Mouse (Mus musculus) midbrain, embryonic 13.5 days (tissue): ENCODE measurements around the gene Helz. TPM values are rescaled to one million over a fixed set of nuclear protein-coding genes. Genes with fewer than 3 reads are reported as not detected.
"Not testable (repeated sequence)": the region's sequence is repeated elsewhere in the genome, so short reads cannot be mapped to it uniquely, and the experiment has no call there.

ENCODE experiments used
- ATAC-seq: fragments of 200-750 bp; cut with Nextera tagmentation; 2 replicates; pipeline ENCODE4 v1.8.0; 2017; ENCODE audit warnings: mild to moderate bottlenecking, moderate TSS enrichment, moderate library complexity
- H3K27ac ChIP-seq: fragments of 300-500 bp; sonication (generic); 2 replicates; pipeline ENCODE4 v1.5.1; 2015; ENCODE audit warnings: inconsistent platforms, mild to moderate bottlenecking, moderate library complexity
- H3K27me3 ChIP-seq: fragments of 300-500 bp; sonication (generic); 2 replicates; pipeline ENCODE4 v1.6.1; 2015; ENCODE audit warnings: mild to moderate bottlenecking, inconsistent platforms
- H3K36me3 ChIP-seq: fragments of 300-500 bp; sonication (generic); 2 replicates; pipeline ENCODE4 v1.6.1; 2015; ENCODE audit warnings: mild to moderate bottlenecking, inconsistent platforms
- H3K4me1 ChIP-seq: fragments of 300-500 bp; sonication (generic); replicated peaks from 2 replicates; pipeline ENCODE4 v1.6.1; 2015; ENCODE audit warnings: inconsistent platforms
- H3K4me2 ChIP-seq: fragments of 300-500 bp; sonication (generic); replicated peaks from 2 replicates; pipeline ENCODE4 v1.6.1; 2015; ENCODE audit warnings: moderate library complexity, mild to moderate bottlenecking, inconsistent platforms
- H3K4me3 ChIP-seq: fragments of 300-500 bp; sonication (generic); replicated peaks from 2 replicates; pipeline ENCODE4 v1.5.1; 2015; ENCODE audit warnings: mild to moderate bottlenecking, inconsistent platforms
- H3K9ac ChIP-seq: fragments of 300-500 bp; sonication (generic); replicated peaks from 2 replicates; pipeline ENCODE4 v1.6.1; 2015; ENCODE audit warnings: mild to moderate bottlenecking, inconsistent platforms
- H3K9me3 ChIP-seq: fragments of 300-500 bp; sonication (generic); 2 replicates; pipeline ENCODE4 v1.6.1; 2016; ENCODE audit warnings: mild to moderate bottlenecking, inconsistent platforms
- WGBS: fragments of 180-500 bp; shearing (Covaris S2); methylation state at CpG from one replicate; pipeline ENCODE4 v1.1.7; 2015; 5-methylcytosine and 5-hydroxymethylcytosine counted together
- polyA plus RNA-seq: library from polyadenylated mRNA; unstranded; fragments of >200 nt; fragmentation: Nextera tagmentation; extraction: Ambion mirVana; gene quantifications from 2 replicates; pipeline ENCODE4 v1.2.1, GENCODE M21; 2015

Helz gene
- polyA plus RNA-seq, 1 experiment from 2014 or later: 18.4 TPM

DNA sequence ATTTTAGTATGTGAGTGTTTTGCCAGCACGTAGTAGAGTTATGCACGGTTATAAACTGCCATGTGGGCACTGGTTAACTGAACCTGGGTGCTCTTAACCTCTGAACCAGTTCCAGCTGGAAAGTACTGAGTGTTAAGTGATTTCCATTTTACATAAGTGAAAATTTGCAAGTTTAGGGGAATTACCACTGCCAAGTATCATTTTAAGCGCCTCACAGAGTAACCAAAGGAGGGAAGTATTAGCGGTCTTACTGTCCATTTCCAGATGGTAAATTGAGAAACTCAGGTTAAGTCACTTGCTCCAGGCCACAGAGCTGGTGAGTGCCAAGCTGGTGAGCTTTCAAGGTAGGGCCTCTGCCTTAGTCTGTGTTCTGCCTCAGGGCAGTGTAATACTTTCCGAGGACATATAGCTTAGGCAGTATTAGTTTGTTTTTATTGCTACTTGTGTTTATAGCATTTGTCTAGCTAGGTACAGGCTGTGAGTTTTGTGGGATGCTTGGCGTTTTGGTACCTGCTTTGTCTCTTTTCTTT, 20.8 kb downstream of the Helz start:
- H3K9me3 ChIP-seq: no peaks in the 10 kb centered on the region
- WGBS: 96% methylated on average over 6 of the region's 6 CpGs

DNA sequence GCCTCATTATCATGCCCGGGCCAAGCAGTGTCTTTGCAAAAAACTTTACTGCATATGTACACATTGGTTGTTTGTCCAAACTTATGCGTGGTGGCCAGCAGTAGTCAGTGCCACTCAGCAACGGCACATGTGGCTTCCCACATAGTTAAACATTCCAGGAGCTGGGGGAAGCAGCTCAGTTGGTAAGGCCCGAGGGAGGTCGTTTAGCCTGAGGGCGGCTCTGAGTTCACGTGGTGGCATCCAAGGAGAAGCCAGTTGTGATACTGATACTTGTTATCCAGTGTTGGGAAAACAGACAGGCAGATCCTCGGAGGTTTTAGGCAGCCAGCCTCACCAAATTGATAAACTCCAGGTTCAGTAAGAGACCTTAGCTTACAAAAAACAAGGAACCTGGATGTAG, 23.2 kb downstream of the Helz start:
- H3K4me3 ChIP-seq, H3K4me1 ChIP-seq, H3K27ac ChIP-seq, H3K9me3 ChIP-seq, H3K4me2 ChIP-seq, ATAC-seq, H3K9ac ChIP-seq, H3K27me3 ChIP-seq: not testable (repeated sequence)
- H3K36me3 ChIP-seq: peaks cover 32% of the 10 kb centered on the region
- 77% methylated on average over 8 of the region's 8 CpGs for WGBS

More for the DNA sequence above, 20.8 kb downstream of the Helz start:
- H3K36me3 ChIP-seq: peaks cover 19% of the 10 kb centered on the region
- no peaks in the 10 kb centered on the region for H3K4me1 ChIP-seq
- no peaks in the 10 kb centered on the region for H3K27me3 ChIP-seq
- no peak overlapping the region for H3K9ac ChIP-seq
- no peak overlapping the region for H3K4me3 ChIP-seq
- H3K4me2 ChIP-seq: no peak overlapping the region
- H3K27ac ChIP-seq: no peak overlapping the region
- ATAC-seq: no peak

DNA sequence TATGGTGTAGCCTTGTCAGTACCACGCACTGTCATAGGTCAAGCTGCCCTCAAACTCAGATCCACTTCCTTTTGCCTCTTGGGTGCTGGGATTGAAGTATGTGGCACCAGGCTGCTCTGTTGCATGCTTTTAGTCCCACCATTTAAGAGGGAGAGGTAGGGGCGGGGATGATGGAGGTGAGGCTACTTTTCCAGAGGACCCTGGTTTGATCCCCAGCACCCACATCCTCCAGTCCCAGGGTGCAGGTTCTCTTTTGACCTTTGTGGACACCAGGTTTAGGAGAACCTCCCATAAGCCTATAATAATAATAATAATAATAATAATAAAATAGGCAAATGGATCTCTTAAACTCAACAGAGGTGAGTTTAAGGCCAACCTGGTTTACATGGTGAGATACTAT, 23.6 kb downstream of the Helz start:
- Histone ChIP-seq H3K4me3 (no peak overlapping the region), H3K27me3 (no peaks in the 10 kb centered on the region), H3K9me3 (no peaks in the 10 kb centered on the region), H3K9ac (no peak overlapping the region), H3K27ac (no peak overlapping the region), H3K36me3 (peaks cover 34% of the 10 kb centered on the region), H3K4me1 (0 out of 2 replicates have a peak, but pooled peaks cover 4% of the 10 kb centered on the region), H3K4me2 (no peak overlapping the region)
- no peak for ATAC-seq
- WGBS: 100% methylated on average over 2 of the region's 2 CpGs

DNA sequence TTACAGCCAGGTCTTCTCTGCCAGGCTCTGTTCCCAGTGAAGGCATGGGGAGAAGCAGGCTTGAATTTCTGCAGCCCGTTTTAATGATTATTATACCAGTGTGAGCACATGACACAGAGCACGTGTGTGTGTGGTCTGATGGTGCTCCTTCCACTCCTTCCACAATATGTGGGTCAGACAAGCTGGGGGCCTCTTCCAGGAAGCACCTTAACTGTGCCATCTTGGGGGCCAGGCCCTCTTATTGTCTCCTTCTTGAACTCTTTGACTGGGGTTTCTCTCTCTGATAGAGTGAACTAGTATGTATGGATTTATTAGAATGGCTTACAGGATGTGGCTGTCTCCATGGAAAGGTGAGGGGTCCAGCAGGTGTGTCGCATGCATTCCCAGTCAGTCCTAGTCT, 24.8 kb downstream of the Helz start:
- WGBS: 94% methylated on average over 3 of the region's 3 CpGs
- ATAC-seq: no peak
- H3K9ac ChIP-seq: no peak overlapping the region
- no peaks in the 10 kb centered on the region for H3K27me3 ChIP-seq
- 0 out of 2 replicates have a peak, but pooled peaks cover 4% of the 10 kb centered on the region for H3K4me1 ChIP-seq
- H3K27ac ChIP-seq: no peak overlapping the region
- no peaks in the 10 kb centered on the region for H3K9me3 ChIP-seq
- H3K4me3 ChIP-seq: no peak overlapping the region
- peaks cover 34% of the 10 kb centered on the region for H3K36me3 ChIP-seq
- no peak overlapping the region for H3K4me2 ChIP-seq

DNA sequence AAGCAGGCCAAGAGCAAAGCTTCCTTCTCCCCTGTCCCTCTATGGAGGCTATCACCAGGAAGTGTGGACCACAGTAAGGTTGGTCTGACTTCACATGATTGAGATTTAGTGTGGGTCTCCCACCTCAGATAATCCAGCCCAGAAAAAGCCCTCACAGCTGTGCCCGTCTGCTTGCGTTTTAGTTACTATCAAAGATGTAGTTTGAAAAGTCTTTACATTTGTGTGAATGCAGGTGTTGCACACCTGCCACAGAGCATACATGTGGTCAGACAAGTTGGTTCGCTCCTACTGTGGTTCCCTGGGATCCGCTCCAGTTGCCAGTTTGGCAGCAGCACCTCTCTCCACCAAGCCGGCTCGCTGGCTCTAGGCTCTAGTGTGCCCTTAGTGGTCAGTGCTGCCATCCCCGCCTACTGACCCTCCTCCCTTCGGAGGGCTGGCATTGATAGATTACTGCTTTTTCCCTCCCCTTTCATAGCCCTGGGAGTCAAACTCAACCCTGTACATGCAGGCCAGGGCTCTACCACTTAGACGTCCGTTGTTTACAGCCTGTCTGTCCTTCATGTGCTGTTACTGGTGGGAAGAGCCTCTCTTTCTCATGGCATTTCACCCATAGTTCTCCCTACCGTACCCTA, 25.4 kb downstream of the Helz start:
- Histone ChIP-seq H3K27ac (no peak overlapping the region), H3K4me3 (no peak overlapping the region), H3K4me1 (0 out of 2 replicates have a peak, but pooled peaks cover 4% of the 10 kb centered on the region), H3K9ac (no peak overlapping the region), H3K4me2 (no peak overlapping the region), H3K9me3 (no peaks in the 10 kb centered on the region), H3K27me3 (no peaks in the 10 kb centered on the region), H3K36me3 (peaks cover 37% of the 10 kb centered on the region)
- ATAC-seq: no peak
- 83% methylated on average over 11 of the region's 11 CpGs for WGBS

DNA sequence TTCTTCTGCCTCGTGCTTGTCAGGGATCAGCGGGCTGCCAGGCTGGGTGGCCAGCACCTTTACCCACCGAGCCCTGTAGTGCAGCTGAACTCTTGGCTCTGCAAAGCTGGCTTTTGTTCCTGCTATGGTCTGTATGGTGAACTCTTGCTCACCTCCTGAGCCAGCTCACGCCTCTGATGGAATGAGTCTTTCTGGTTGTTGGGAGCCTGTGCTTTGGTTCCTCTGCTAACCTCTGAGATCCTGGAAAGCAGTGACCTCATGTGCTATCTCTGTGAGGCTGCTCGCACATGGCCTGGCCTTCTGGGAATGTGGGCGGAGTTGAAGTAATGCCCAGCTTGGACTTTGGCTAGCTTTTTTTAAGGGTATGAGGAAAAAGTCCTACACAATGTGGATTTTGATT, 26.1 kb downstream of the Helz start:
- Histone ChIP-seq H3K4me1 (0 out of 2 replicates have a peak, but pooled peaks cover 4% of the 10 kb centered on the region), H3K27ac (no peak overlapping the region), H3K27me3 (no peaks in the 10 kb centered on the region), H3K9me3 (no peaks in the 10 kb centered on the region), H3K4me2 (no peak overlapping the region), H3K9ac (no peak overlapping the region), H3K36me3 (peaks cover 41% of the 10 kb centered on the region), H3K4me3 (no peak overlapping the region)
- WGBS: 70% methylated on average over 6 of the region's 6 CpGs
- no peak for ATAC-seq

DNA sequence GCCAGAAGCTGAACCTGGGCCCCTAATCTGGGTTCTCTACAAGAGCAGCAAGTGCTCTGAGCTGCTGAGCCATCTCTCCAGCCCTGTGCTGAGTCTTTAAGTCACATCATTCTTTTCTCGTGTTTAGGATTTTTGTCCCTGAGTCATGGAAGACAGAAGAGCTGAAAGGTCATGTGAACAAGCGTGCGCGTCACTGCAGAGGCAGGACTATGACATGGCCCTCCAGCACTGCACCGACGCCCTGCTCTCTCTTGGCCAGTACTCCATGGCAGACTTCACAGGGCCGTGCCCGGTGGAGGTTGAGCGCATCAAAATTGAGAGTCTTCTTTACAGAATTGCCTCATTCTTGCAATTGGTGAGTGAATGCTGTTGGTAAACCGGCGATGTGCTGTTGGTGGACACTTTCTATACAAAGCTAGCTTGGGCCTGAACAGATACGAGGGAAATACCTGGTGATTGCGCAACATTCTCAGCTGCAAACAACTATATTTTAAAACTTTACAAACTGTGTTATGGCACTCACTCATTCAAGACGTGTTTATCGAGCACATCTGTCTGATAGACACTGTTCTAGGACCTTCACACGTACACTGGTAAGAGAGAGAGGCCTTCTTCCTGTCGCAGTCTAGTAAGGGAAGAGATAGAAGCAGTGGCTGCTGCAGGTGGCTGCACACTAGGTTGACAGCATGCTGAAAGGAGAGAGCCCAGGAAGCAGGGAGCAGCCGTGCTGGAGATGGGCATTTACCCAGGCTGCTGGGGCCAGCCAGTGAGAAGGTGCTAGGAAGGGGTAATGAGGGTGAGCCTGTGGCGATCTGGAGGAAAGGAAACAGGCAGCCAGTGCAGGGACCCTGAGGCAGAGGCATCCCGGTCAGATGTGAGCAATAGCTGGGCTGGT, 27.3 kb downstream of the Helz start:
- Histone ChIP-seq H3K9ac (no peak overlapping the region), H3K27ac (no peak overlapping the region), H3K4me2 (no peak overlapping the region), H3K36me3 (peaks cover 51% of the 10 kb centered on the region), H3K4me1 (0 out of 2 replicates have a peak, but pooled peaks cover 4% of the 10 kb centered on the region), H3K9me3 (no peaks in the 10 kb centered on the region), H3K27me3 (no peaks in the 10 kb centered on the region), H3K4me3 (no peak overlapping the region)
- no peak for ATAC-seq
- WGBS: 98% methylated on average over 20 of the region's 20 CpGs

DNA sequence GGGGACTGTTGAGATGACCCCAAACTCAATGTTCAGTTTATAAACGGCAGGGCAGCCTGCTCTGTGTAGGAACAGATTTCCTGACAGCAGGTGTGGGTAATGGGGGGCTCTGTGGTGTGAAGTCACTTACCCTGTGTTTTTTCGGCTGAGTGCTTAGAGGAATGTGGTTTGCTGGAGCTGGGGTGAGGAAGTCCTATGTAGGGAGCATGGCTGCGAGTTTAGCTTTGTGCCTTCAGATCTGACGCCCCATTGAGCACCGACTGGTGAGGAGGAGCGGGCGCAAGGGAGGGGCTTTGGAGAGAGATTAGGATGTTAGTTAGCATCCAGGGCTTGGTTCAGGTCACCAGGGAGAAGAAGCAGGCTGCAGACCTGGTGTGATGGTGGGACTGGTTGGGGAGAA, 28.5 kb downstream of the Helz start:
- H3K27ac ChIP-seq: no peak overlapping the region
- no peak for ATAC-seq
- H3K27me3 ChIP-seq: no peaks in the 10 kb centered on the region
- no peaks in the 10 kb centered on the region for H3K9me3 ChIP-seq
- 0 out of 2 replicates have a peak, but pooled peaks cover 4% of the 10 kb centered on the region for H3K4me1 ChIP-seq
- peaks cover 62% of the 10 kb centered on the region for H3K36me3 ChIP-seq
- 82% methylated on average over 7 of the region's 7 CpGs for WGBS
- no peak overlapping the region for H3K4me3 ChIP-seq
- no peak overlapping the region for H3K4me2 ChIP-seq
- H3K9ac ChIP-seq: no peak overlapping the region

DNA sequence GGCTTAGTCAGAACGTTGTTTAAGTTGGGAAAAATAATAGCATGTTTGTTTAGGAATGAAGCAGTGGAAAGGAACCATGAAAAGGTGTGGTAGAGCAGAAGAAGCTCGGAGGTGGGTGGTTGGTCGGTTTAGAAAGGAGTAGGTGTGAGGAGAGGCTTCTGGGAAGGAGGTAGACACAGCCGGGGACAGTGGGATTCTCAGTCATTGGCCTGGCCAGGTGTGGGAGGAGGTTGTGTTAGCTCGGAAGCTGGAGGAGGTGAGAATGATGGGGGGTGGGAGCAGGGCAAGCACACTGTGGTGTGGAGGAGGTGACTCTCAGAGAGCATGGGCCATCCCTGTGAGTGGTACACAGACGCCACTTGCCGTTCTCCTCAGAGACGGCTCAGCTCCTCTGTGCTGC, 29.7 kb downstream of the Helz start:
- Histone ChIP-seq H3K27ac (no peak overlapping the region), H3K4me3 (no peak overlapping the region), H3K36me3 (peaks cover 64% of the 10 kb centered on the region), H3K9me3 (no peaks in the 10 kb centered on the region), H3K9ac (no peak overlapping the region), H3K4me1 (0 out of 2 replicates have a peak, but pooled peaks cover 4% of the 10 kb centered on the region), H3K4me2 (no peak overlapping the region), H3K27me3 (no peaks in the 10 kb centered on the region)
- 86% methylated on average over 8 of the region's 8 CpGs for WGBS
- no peak for ATAC-seq

DNA sequence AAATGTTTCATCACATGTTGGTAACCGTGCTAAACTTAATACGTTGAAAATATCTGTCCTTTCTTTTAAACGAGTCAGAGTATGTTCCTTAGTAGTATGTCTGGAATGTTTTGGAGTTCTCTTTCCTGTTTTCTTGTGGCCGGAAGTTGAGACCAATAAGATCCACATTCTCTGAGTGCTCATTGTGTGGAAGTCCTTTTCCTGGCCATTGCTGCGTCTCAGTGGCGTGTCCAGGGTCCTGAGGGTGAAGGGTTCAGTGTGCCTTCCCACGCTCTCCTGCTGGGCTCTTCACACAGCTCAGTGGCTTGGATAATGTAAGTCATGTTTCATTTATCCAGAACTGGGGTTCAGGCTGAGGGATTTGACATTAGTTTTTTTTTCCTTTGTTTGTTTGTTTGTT, 30.5 kb downstream of the Helz start:
- H3K9ac ChIP-seq: no peak overlapping the region
- peaks cover 61% of the 10 kb centered on the region for H3K36me3 ChIP-seq
- H3K4me2 ChIP-seq: no peak overlapping the region
- H3K27ac ChIP-seq: no peak overlapping the region
- H3K9me3 ChIP-seq: no peaks in the 10 kb centered on the region
- ATAC-seq: no peak
- no peaks in the 10 kb centered on the region for H3K27me3 ChIP-seq
- 80% methylated on average over 7 of the region's 7 CpGs for WGBS
- H3K4me3 ChIP-seq: no peak overlapping the region
- H3K4me1 ChIP-seq: 0 out of 2 replicates have a peak, but pooled peaks cover 4% of the 10 kb centered on the region

DNA sequence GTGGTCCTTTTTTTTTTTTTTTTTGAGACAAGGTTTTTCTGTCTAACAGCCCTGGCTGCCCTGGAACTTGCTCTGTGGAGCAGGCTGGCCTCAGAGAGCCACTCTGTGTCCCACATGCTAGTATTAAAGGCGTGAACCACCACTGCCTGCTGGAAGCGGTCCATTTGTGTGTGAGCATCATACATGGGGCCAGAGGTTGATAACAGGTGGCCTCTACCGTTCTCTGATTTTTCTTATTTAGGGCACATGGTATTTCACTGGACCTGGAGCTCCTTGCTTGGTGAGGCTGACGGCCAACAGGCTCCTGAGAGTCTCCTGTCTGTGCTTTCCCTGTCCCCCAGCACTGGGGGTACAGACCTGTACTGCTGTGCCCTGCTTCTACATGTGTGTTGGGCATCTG, 33.1 kb downstream of the Helz start:
- no peak overlapping the region for H3K4me2 ChIP-seq
- no peak for ATAC-seq
- no peaks in the 10 kb centered on the region for H3K27me3 ChIP-seq
- WGBS: 97% methylated on average over 4 of the region's 4 CpGs
- H3K4me3 ChIP-seq: no peak overlapping the region
- no peak overlapping the region for H3K27ac ChIP-seq
- no peaks in the 10 kb centered on the region for H3K9me3 ChIP-seq
- H3K4me1 ChIP-seq: peaks cover 3% of the 10 kb centered on the region; the same call in 1 of the 2 replicates
- H3K9ac ChIP-seq: no peak overlapping the region
- peaks cover 56% of the 10 kb centered on the region for H3K36me3 ChIP-seq
